Mouse (Mus musculus) myocyte (in vitro differentiated cells): Measurements from ENCODE around the gene Topaz1.

Experiments
- CEBPB ChIP-seq: IDR thresholded peaks from 2 replicates; pipeline ENCODE4 v1.6.1; 2011; ENCODE audit warnings: mild to moderate bottlenecking, moderate library complexity; ENCODE audit not compliant: poor library complexity, insufficient read depth, severe bottlenecking
- E2F4 ChIP-seq: IDR thresholded peaks from one replicate; pipeline ENCODE4 v1.6.1; 2011; ENCODE audit warnings: mild to moderate bottlenecking, control low read depth, moderate library complexity; ENCODE audit not compliant: insufficient read depth
- MAX ChIP-seq: IDR thresholded peaks from one replicate; pipeline ENCODE4 v1.6.1; 2011; ENCODE audit warnings: low read depth, mild to moderate bottlenecking, control low read depth
- MYOD1 ChIP-seq, 3 experiments: IDR thresholded peaks; one replicate each; pipeline ENCODE4 v1.6.1; 2011; ENCODE audit warnings: control low read depth in 2 of 3, low read depth in 2 of 3, mild to moderate bottlenecking in 2 of 3, moderate library complexity in 1 of 3; ENCODE audit not compliant: insufficient read length in 2 of 3, control insufficient read depth in 1 of 3
- MYOG ChIP-seq, 3 experiments: IDR thresholded peaks; one replicate each; pipeline ENCODE4 v1.6.1; 2011; ENCODE audit warnings: control low read depth in 2 of 3, low read depth in 2 of 3, mild to moderate bottlenecking in 2 of 3; ENCODE audit not compliant: insufficient read length in 2 of 3, control insufficient read depth in 1 of 3, insufficient read depth in 1 of 3
- POLR2A ChIP-seq: IDR thresholded peaks from one replicate; pipeline ENCODE4 v1.6.1; 2011; ENCODE audit warnings: low read depth, mild to moderate bottlenecking, control low read depth, moderate library complexity; ENCODE audit not compliant: insufficient read length
- POLR2AphosphoS2 ChIP-seq: IDR thresholded peaks from one replicate; pipeline ENCODE4 v1.6.1; 2011; ENCODE audit warnings: low read depth, control low read depth; ENCODE audit not compliant: insufficient read length
- REST ChIP-seq: IDR thresholded peaks from one replicate; pipeline ENCODE4 v1.6.1; 2011; ENCODE audit warnings: mild to moderate bottlenecking, control low read depth, moderate library complexity; ENCODE audit not compliant: insufficient read depth, insufficient read length
- SRF ChIP-seq: IDR thresholded peaks from one replicate; pipeline ENCODE4 v1.6.1; 2011; ENCODE audit warnings: low read depth; ENCODE audit not compliant: control insufficient read depth, insufficient read length
- TCF12 ChIP-seq: IDR thresholded peaks from one replicate; pipeline ENCODE4 v1.6.1; 2011; ENCODE audit warnings: mild to moderate bottlenecking, control low read depth; ENCODE audit not compliant: poor library complexity, insufficient read depth, severe bottlenecking
- TCF3 ChIP-seq: IDR thresholded peaks from one replicate; pipeline ENCODE4 v1.6.1; 2011; ENCODE audit warnings: low read depth, control low read depth; ENCODE audit not compliant: insufficient read length
- USF1 ChIP-seq: IDR thresholded peaks from one replicate; pipeline ENCODE4 v1.6.1; 2011; ENCODE audit warnings: low read depth, mild to moderate bottlenecking, control low read depth, moderate library complexity

GRCm38 (mm10) chr9:122837680-122838079 lies 90.5 kb downstream of the Topaz1 start:
- no peak for TF ChIP-seq POLR2A
- TF ChIP-seq MAX: no peak
- TF ChIP-seq SRF: no peak
- no peak for TF ChIP-seq E2F4
- TF ChIP-seq USF1: no peak
- TF ChIP-seq CEBPB: no peak
- TF ChIP-seq TCF12: no peak
- no peak for TF ChIP-seq REST
- no peak for TF ChIP-seq MYOG (IDR thresholded peaks at IDR 0.05; ENCODE audit: control insufficient read depth in 1 of 3, insufficient read depth in 1 of 3, insufficient read length in 2 of 3, low read depth in 2 of 3)
- TF ChIP-seq MYOD1 (IDR thresholded peaks at IDR 0.05; ENCODE audit: control insufficient read depth in 1 of 3, insufficient read length in 2 of 3, low read depth in 2 of 3): no peak
- no peak for TF ChIP-seq POLR2AphosphoS2
- TF ChIP-seq TCF3: no peak
